Mouse (Mus musculus) MEL (cell line): ENCODE data around the gene Adam22.

Source experiments
- GATA1 ChIP-seq: IDR thresholded peaks from 2 replicates; pipeline ENCODE4 v1.6.1; 2011; ENCODE audit warnings: low read depth, low read length, improper control_type of control experiment
- HCFC1 ChIP-seq: IDR thresholded peaks from 2 replicates; pipeline ENCODE4 v1.6.1; 2012; ENCODE audit warnings: low read depth, mild to moderate bottlenecking, inconsistent platforms, low read length, improper control_type of control experiment, moderate library complexity

DNA sequence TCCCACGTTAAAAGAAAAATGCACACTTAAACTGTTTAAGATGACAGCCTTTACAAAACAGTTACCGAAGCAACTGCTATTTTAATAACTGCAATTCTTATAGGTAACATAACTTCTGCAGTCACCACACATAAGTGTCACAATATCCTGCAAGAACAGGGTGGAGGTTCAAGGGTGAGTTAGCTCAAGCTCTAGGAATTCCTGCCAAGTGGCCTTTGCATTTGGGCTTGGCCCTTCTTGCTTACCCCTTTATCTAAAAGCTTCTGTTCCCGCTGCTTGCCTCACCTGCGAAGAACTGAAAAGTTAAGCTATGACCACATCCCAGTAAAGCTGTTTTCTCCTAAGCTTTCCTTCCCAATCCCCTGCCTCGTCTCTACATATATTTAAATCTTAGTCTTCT, 235.4 kb downstream of the Adam22 start:
- no peak for TF ChIP-seq GATA1
- no peak for TF ChIP-seq HCFC1
